In genomic region chr17:87602260-87603036, GRCm38 (mm10) we compare ENCODE assay signal across 9 mouse cellular contexts. TPM values are rescaled to one million over a fixed set of nuclear protein-coding genes. Genes with fewer than 3 reads are reported as not detected.
DNase-seq lines count a peak whose midpoint lies in the region; ATAC-seq and TF ChIP-seq lines count a peak whose summit lies in the region.
"Had no signal": no experiment of that assay in that cellular context is flagged by ENCODE, and none has a peak within 500 bp of the region (broad histone marks: within the 10 kb centered on the region; RNA-seq: fewer than 3 reads in every experiment).

No protein-coding gene starts in this region.

- no peaks in the 10 kb centered on the region for H3K27me3 ChIP-seq in kidney, embryonic 14.5 days (ENCODE audit: control insufficient read depth, insufficient read depth, low read length)
- H3K27me3 ChIP-seq in forebrain, embryonic 12.5 days, result no peaks in the 10 kb centered on the region
- no peaks in the 10 kb centered on the region for H3K27me3 ChIP-seq in midbrain, embryonic 16.5 days (ENCODE audit: control insufficient read depth, insufficient read depth, low read depth, low read length)

- H3K27ac ChIP-seq in gastrocnemius, adult 2 months, result peak overlapping the region; percentile 53
- H3K27ac ChIP-seq in kidney, embryonic 14.5 days (ENCODE audit: low read depth, low read length), result no peak overlapping the region
- no peak overlapping the region for H3K27ac ChIP-seq in forebrain, embryonic 12.5 days
- H3K27ac ChIP-seq in midbrain, embryonic 16.5 days (ENCODE audit: low read length), result no peak overlapping the region

- H3K4me2 ChIP-seq in kidney, embryonic 14.5 days (replicated peaks; ENCODE audit: low read depth, low read length), result no peak overlapping the region; the same call in 1 of the 2 replicates
- H3K4me2 ChIP-seq in forebrain, embryonic 12.5 days, result no peak overlapping the region
- H3K4me2 ChIP-seq in midbrain, embryonic 16.5 days (ENCODE audit: low read length), result no peak overlapping the region

- peak overlapping the region; percentile 57 for H3K4me3 ChIP-seq in gastrocnemius, adult 2 months
- H3K4me3 ChIP-seq in kidney, embryonic 14.5 days (ENCODE audit: low read length), result no peak overlapping the region
- no peak overlapping the region for H3K4me3 ChIP-seq in forebrain, embryonic 12.5 days (replicated peaks)
- H3K4me3 ChIP-seq in midbrain, embryonic 16.5 days (ENCODE audit: low read depth, low read length), result no peak overlapping the region

- no peaks in the 10 kb centered on the region for H3K36me3 ChIP-seq in kidney, embryonic 14.5 days (ENCODE audit: control insufficient read depth, insufficient read depth, low read length)
- no peaks in the 10 kb centered on the region for H3K36me3 ChIP-seq in forebrain, embryonic 12.5 days (replicated peaks)
- H3K36me3 ChIP-seq in midbrain, embryonic 16.5 days (ENCODE audit: control insufficient read depth, insufficient read depth, low read length), result no peaks in the 10 kb centered on the region

- intact Hi-C loops in gastrocnemius, adult 2 months (cut with DNase I), result loop anchor here (5.0 kb wide), 2 partner anchors 60 to 345 kb away; no protein-coding TSS in a partner anchor

- no peak for DNase-seq in gastrocnemius, adult 2 months
- no peak for DNase-seq in gastrocnemius, postnatal 4 days (ENCODE audit: low spot score in 2 of 2)
- no peak for DNase-seq in ovary, postnatal 36 days (ENCODE audit: low spot score)
- DNase-seq: layer of hippocampus, adult 9-11 months had no signal

- H3K9ac ChIP-seq in kidney, embryonic 14.5 days (ENCODE audit: low read depth, low read length), result no peak overlapping the region
- H3K9ac ChIP-seq in forebrain, embryonic 12.5 days, result no peak overlapping the region
- no peak overlapping the region for H3K9ac ChIP-seq in midbrain, embryonic 16.5 days (ENCODE audit: low read depth, low read length)

- TF ChIP-seq CTCF in gastrocnemius, adult 2 months (IDR thresholded peaks at IDR 0.05), result no peak

- H3K4me1 ChIP-seq in kidney, embryonic 14.5 days (ENCODE audit: control insufficient read depth, insufficient read depth, low read length), result 0 out of 2 replicates have a peak, but pooled peaks cover 10% of the 10 kb centered on the region
- H3K4me1 ChIP-seq in forebrain, embryonic 12.5 days, result no peaks in the 10 kb centered on the region
- H3K4me1 ChIP-seq in midbrain, embryonic 16.5 days (ENCODE audit: control insufficient read depth, insufficient read depth, low read length), result no peaks in the 10 kb centered on the region

- 51% methylated on average over 17 of the region's 17 CpGs for WGBS in kidney, embryonic 14.5 days
- 80% methylated on average over 17 of the region's 17 CpGs for WGBS in forebrain, embryonic 12.5 days
- WGBS in midbrain, embryonic 16.5 days, result 82% methylated on average over 17 of the region's 17 CpGs

- no peaks in the 10 kb centered on the region for H3K9me3 ChIP-seq in kidney, embryonic 14.5 days (ENCODE audit: control insufficient read depth, low read length)
- H3K9me3 ChIP-seq in forebrain, embryonic 12.5 days, result no peaks in the 10 kb centered on the region
- no peaks in the 10 kb centered on the region for H3K9me3 ChIP-seq in midbrain, embryonic 16.5 days (replicated peaks; ENCODE audit: control insufficient read depth, low read length, poor library complexity, severe bottlenecking)

- ATAC-seq in activated CD4-positive, CD25-positive, alpha-beta regulatory T cell, adult 4 months, result peak; percentile 87
- peak; percentile 14; the same call in 1 of the 2 replicates for ATAC-seq in kidney, embryonic 14.5 days (ENCODE audit: low FRiP score, low TSS enrichment)
- peak; percentile 66; the same call in 1 of the 2 replicates for ATAC-seq in neutrophil, adult 5-6 weeks (ENCODE audit: extremely low read depth, insufficient number of reproducible peaks, low FRiP score, poor library complexity, severe bottlenecking)
- ATAC-seq in forebrain, embryonic 12.5 days (ENCODE audit: low FRiP score), result no peak
- no peak for ATAC-seq in midbrain, embryonic 16.5 days

RNA-seq across cellular contexts. Expression of gene Epcam, which starts 33.3 kb away (rescaled TPM):
- total RNA-seq in gastrocnemius, adult 2 months (2021), result not detected
- under 1 TPM in 1 of 2 experiments, not detected in 1; 0.15 TPM for total RNA-seq in gastrocnemius, postnatal 4 days (2021)
- 1 to 10 TPM; 1.1 to 2.4 TPM for polyA plus RNA-seq in activated CD4-positive, CD25-positive, alpha-beta regulatory T cell, adult 4 months (2017; shearing (Covaris generic))
- polyA plus RNA-seq in kidney, embryonic 14.5 days (2014; fragmentation: Nextera tagmentation; extraction: Ambion mirVana), result 260 and 274 TPM in 2 replicates
- total RNA-seq in neutrophil, adult 5-6 weeks (2017), result 1.2 and 1.5 TPM in 2 replicates
- 20.5 and 25.8 TPM in 2 replicates for polyA plus RNA-seq in forebrain, embryonic 12.5 days (2016; fragmentation: Nextera tagmentation; extraction: Ambion mirVana)
- polyA plus RNA-seq in midbrain, embryonic 16.5 days (2015; fragmentation: Nextera tagmentation; extraction: Ambion mirVana), result 3.3 and 4.1 TPM in 2 replicates

Comparison
In these comparisons a context has a peak if more than half of its experiments do, and no peak if none do; other contexts are left out.
1. ATAC-seq: peak in activated CD4-positive, CD25-positive, alpha-beta regulatory T cell, adult 4 months (single experiment), kidney, embryonic 14.5 days (single experiment) and neutrophil, adult 5-6 weeks (single experiment); none in forebrain, embryonic 12.5 days (single experiment) and midbrain, embryonic 16.5 days (single experiment).